Comparison of ENCODE assay signal across 8 mouse cellular contexts in genomic region chr19:4440222-4440621, GRCm38 (mm10). TPM values are rescaled to one million over a fixed set of nuclear protein-coding genes. Genes with fewer than 3 reads are reported as not detected.
DNase-seq lines count a peak whose midpoint lies in the region; ATAC-seq and TF ChIP-seq lines count a peak whose summit lies in the region.

No protein-coding gene starts in this region.

- H3K4me3 ChIP-seq in hindbrain, embryonic 11.5 days (ENCODE audit: low read depth, low read length) = no peak overlapping the region
- H3K4me3 ChIP-seq in hindbrain, embryonic 13.5 days = no peak overlapping the region
- no peak overlapping the region for H3K4me3 ChIP-seq in lung, adult 2 months (replicated peaks; ENCODE audit: extremely low read depth, low read depth, low read length)
- H3K4me3 ChIP-seq in thymus, adult 2 months (ENCODE audit: control insufficient read depth, insufficient read depth, low read length) = no peak overlapping the region

- no peak overlapping the region for H3K9ac ChIP-seq in hindbrain, embryonic 11.5 days (ENCODE audit: low read depth, low read length)
- H3K9ac ChIP-seq in hindbrain, embryonic 13.5 days = no peak overlapping the region

- WGBS in hindbrain, embryonic 11.5 days = 12% methylated on average over 8 of the region's 8 CpGs
- WGBS in hindbrain, embryonic 13.5 days = 15% methylated on average over 8 of the region's 8 CpGs
- 9% methylated on average over 8 of the region's 8 CpGs for WGBS in lung, adult 2 months
- 26% methylated on average over 8 of the region's 8 CpGs for WGBS in thymus, adult 2 months

- H3K4me1 ChIP-seq in hindbrain, embryonic 11.5 days (replicated peaks; ENCODE audit: control insufficient read depth, insufficient read depth, low read length) = no peaks in the 10 kb centered on the region; the same call in 1 of the 2 replicates
- H3K4me1 ChIP-seq in hindbrain, embryonic 13.5 days (replicated peaks) = peaks cover 19% of the 10 kb centered on the region
- peaks cover 23% of the 10 kb centered on the region for H3K4me1 ChIP-seq in lung, adult 2 months (ENCODE audit: control insufficient read depth, insufficient read depth, low read length)
- peaks cover 8% of the 10 kb centered on the region; the same call in 1 of the 2 replicates for H3K4me1 ChIP-seq in thymus, adult 2 months (replicated peaks; ENCODE audit: control insufficient read depth, insufficient read depth, low read length)

- no peaks in the 10 kb centered on the region for H3K9me3 ChIP-seq in hindbrain, embryonic 11.5 days (ENCODE audit: control insufficient read depth, low read length)
- H3K9me3 ChIP-seq in hindbrain, embryonic 13.5 days = no peaks in the 10 kb centered on the region

- no peak overlapping the region for H3K27ac ChIP-seq in hindbrain, embryonic 11.5 days (ENCODE audit: low read depth, low read length)
- H3K27ac ChIP-seq in hindbrain, embryonic 13.5 days = no peak overlapping the region
- H3K27ac ChIP-seq in thymus, adult 2 months (ENCODE audit: control insufficient read depth, insufficient read depth, low read length) = no peak overlapping the region

- H3K4me2 ChIP-seq in hindbrain, embryonic 11.5 days (replicated peaks; ENCODE audit: low read depth, low read length) = no peak overlapping the region; the same call in 1 of the 2 replicates
- no peak overlapping the region for H3K4me2 ChIP-seq in hindbrain, embryonic 13.5 days

- no peaks in the 10 kb centered on the region for H3K36me3 ChIP-seq in hindbrain, embryonic 11.5 days (ENCODE audit: control insufficient read depth, insufficient read depth, low read length)
- no peaks in the 10 kb centered on the region for H3K36me3 ChIP-seq in hindbrain, embryonic 13.5 days
- H3K36me3 ChIP-seq in thymus, adult 2 months (ENCODE audit: control insufficient read depth, insufficient read depth, low read length) = no peaks in the 10 kb centered on the region

- no peak for TF ChIP-seq CTCF in lung, adult 2 months (IDR thresholded peaks at IDR 0.05; ENCODE audit: insufficient read depth, low read length)
- TF ChIP-seq CTCF in thymus, adult 2 months (IDR thresholded peaks at IDR 0.05; ENCODE audit: borderline replicate concordance, control insufficient read depth, extremely low read depth, insufficient read depth, low read length, poor library complexity) = no peak

- no peak for TF ChIP-seq POLR2A in lung, adult 2 months (IDR thresholded peaks at IDR 0.05; ENCODE audit: borderline replicate concordance, extremely low read depth, low read depth, low read length)
- TF ChIP-seq POLR2A in thymus, adult 2 months (IDR thresholded peaks at IDR 0.05; ENCODE audit: control insufficient read depth, extremely low read depth, insufficient read depth, low read length, poor library complexity) = no peak

- peaks cover 13% of the 10 kb centered on the region; the same call in 1 of the 2 replicates for H3K27me3 ChIP-seq in hindbrain, embryonic 11.5 days (ENCODE audit: control insufficient read depth, insufficient read depth, low read length)
- peaks cover 35% of the 10 kb centered on the region for H3K27me3 ChIP-seq in hindbrain, embryonic 13.5 days
- peaks cover 9% of the 10 kb centered on the region; the same call in 1 of the 2 replicates for H3K27me3 ChIP-seq in thymus, adult 2 months (ENCODE audit: control insufficient read depth, insufficient read depth, low read length)

- peak; percentile 44 for DNase-seq in hindbrain, embryonic 11.5 days (ENCODE audit: low spot score)
- DNase-seq in embryo, embryonic 11 days = peak; percentile 63
- peak; percentile 56 for DNase-seq in kidney, adult 11 months
- peak; percentile 61 for DNase-seq in lung, adult 2 months
- no peak for DNase-seq in spleen, postnatal 4 days (ENCODE audit: low spot score in 2 of 2)
- no peak for DNase-seq in thymus, adult 2 months
- no peak for DNase-seq in frontal cortex, postnatal 14 days (ENCODE audit: low spot score in 2 of 2)

- no peak for ATAC-seq in hindbrain, embryonic 11.5 days (ENCODE audit: low FRiP score)
- ATAC-seq in hindbrain, embryonic 13.5 days (ENCODE audit: low FRiP score) = no peak

RNA-seq across cellular contexts. Expression of gene Rhod, which starts 1.0 kb away (rescaled TPM):
- polyA plus RNA-seq in hindbrain, embryonic 11.5 days (2014; fragmentation: Nextera tagmentation; extraction: Ambion mirVana) = 14.0 and 15.2 TPM in 2 replicates
- 7.0 and 7.8 TPM in 2 replicates for polyA plus RNA-seq in hindbrain, embryonic 13.5 days (2015; fragmentation: Nextera tagmentation; extraction: Ambion mirVana)
- polyA plus RNA-seq in lung, adult 2 months (2012; rRNA removed) = 11.4 and 17.5 TPM in 2 replicates
- polyA plus RNA-seq in thymus, adult 2 months (2012; rRNA removed) = 2.6 and 2.9 TPM in 2 replicates

RNA-seq across cellular contexts. Expression of gene Syt12, which starts 37.0 kb away (rescaled TPM):
- 0.91 and 0.99 TPM in 2 replicates for polyA plus RNA-seq in hindbrain, embryonic 11.5 days (2014; fragmentation: Nextera tagmentation; extraction: Ambion mirVana)
- 2.9 and 3.6 TPM in 2 replicates for polyA plus RNA-seq in hindbrain, embryonic 13.5 days (2015; fragmentation: Nextera tagmentation; extraction: Ambion mirVana)
- 0.82 and 2.3 TPM in 2 replicates for polyA plus RNA-seq in lung, adult 2 months (2012; rRNA removed)
- polyA plus RNA-seq in thymus, adult 2 months (2012; rRNA removed) = 1.6 and 2.0 TPM in 2 replicates

RNA-seq across cellular contexts. Expression of gene Kdm2a, which starts 42.1 kb away (rescaled TPM):
- polyA plus RNA-seq in hindbrain, embryonic 11.5 days (2014; fragmentation: Nextera tagmentation; extraction: Ambion mirVana) = 42.1 and 44.0 TPM in 2 replicates
- polyA plus RNA-seq in hindbrain, embryonic 13.5 days (2015; fragmentation: Nextera tagmentation; extraction: Ambion mirVana) = 34.6 and 36.3 TPM in 2 replicates
- 71.0 and 80.8 TPM in 2 replicates for polyA plus RNA-seq in lung, adult 2 months (2012; rRNA removed)
- 194 and 210 TPM in 2 replicates for polyA plus RNA-seq in thymus, adult 2 months (2012; rRNA removed)

RNA-seq across cellular contexts. Expression of gene 2010003K11Rik, which starts 58.2 kb away (rescaled TPM):
- not detected in 2 replicates for polyA plus RNA-seq in hindbrain, embryonic 11.5 days (2014; fragmentation: Nextera tagmentation; extraction: Ambion mirVana)
- not detected in 2 replicates for polyA plus RNA-seq in hindbrain, embryonic 13.5 days (2015; fragmentation: Nextera tagmentation; extraction: Ambion mirVana)
- 0.23 and 0.82 TPM in 2 replicates for polyA plus RNA-seq in lung, adult 2 months (2012; rRNA removed)
- polyA plus RNA-seq in thymus, adult 2 months (2012; rRNA removed) = 0.90 and 1.2 TPM in 2 replicates

Comparison
In these comparisons a context has a peak if more than half of its experiments do, and no peak if none do; other contexts are left out.
1. DNase-seq: peak in hindbrain, embryonic 11.5 days (single experiment), embryo, embryonic 11 days (single experiment), kidney, adult 11 months (single experiment) and lung, adult 2 months (single experiment); none in spleen, postnatal 4 days (0 of 2), thymus, adult 2 months (single experiment) and frontal cortex, postnatal 14 days (0 of 2).